Mouse (Mus musculus) CH12.LX (cell line): ENCODE data around the gene Cntn2. TPM values are rescaled to one million over a fixed set of nuclear protein-coding genes. Genes with fewer than 3 reads are reported as not detected.

Source experiments
- DNase-seq: peaks from one replicate; pipeline ENCODE4 v3.0.0-alpha.2; 2013; ENCODE audit errors: extremely low read depth
- H3K27ac ChIP-seq: 2 replicates; pipeline ENCODE4 v1.5.1; 2012; ENCODE audit warnings: low read depth, mild to moderate bottlenecking, control low read depth, moderate library complexity; ENCODE audit not compliant: insufficient read depth
- H3K27me3 ChIP-seq: replicated peaks from 2 replicates; pipeline ENCODE3; 2012; ENCODE audit warnings: inconsistent platforms
- H3K36me3 ChIP-seq, 2 experiments: replicated peaks in 1 of 2; 2 replicates each; pipeline versions ENCODE3 to v1.6.1; 2012; ENCODE audit warnings: inconsistent platforms in 1 of 2, low read length in 1 of 2, mild to moderate bottlenecking in 1 of 2, mixed read lengths in 1 of 2, moderate library complexity in 1 of 2; ENCODE audit not compliant: control insufficient read depth in 1 of 2, insufficient read depth in 1 of 2
- H3K4me1 ChIP-seq, 2 experiments: 2 replicates each; pipeline ENCODE4 v1.6.1; 2012; ENCODE audit warnings: inconsistent platforms in 1 of 2, moderate library complexity in 1 of 2; ENCODE audit not compliant: insufficient read depth in 2 of 2, control insufficient read depth in 1 of 2
- H3K4me2 ChIP-seq: 2 replicates; pipeline ENCODE4 v1.6.1; 2012; ENCODE audit warnings: low read depth, mild to moderate bottlenecking, control low read depth; ENCODE audit not compliant: poor library complexity, insufficient read depth, severe bottlenecking
- H3K4me3 ChIP-seq, 3 experiments: fragments of 150-350 bp in 1 of 3; sonication (generic) in 1 of 3; replicated peaks in 1 of 3; 2 replicates each; pipeline versions ENCODE3 to v1.5.1; 2011 to 2012; ENCODE audit warnings: low read depth in 2 of 3, low read length in 2 of 3, mild to moderate bottlenecking in 2 of 3, moderate library complexity in 2 of 3, control low read depth in 1 of 3, improper control_type of control experiment in 1 of 3, inconsistent platforms in 1 of 3, mixed read lengths in 1 of 3; ENCODE audit not compliant: poor library complexity in 1 of 3
- H3K79me2 ChIP-seq: replicated peaks from 2 replicates; pipeline ENCODE4 v1.6.1; 2012; ENCODE audit warnings: mild to moderate bottlenecking, moderate library complexity; ENCODE audit not compliant: control insufficient read depth, poor library complexity, insufficient read depth, severe bottlenecking; ENCODE audit errors: extremely low read depth
- H3K9ac ChIP-seq: 2 replicates; pipeline ENCODE4 v1.6.1; 2012; ENCODE audit warnings: low read depth, mild to moderate bottlenecking, control low read depth, moderate library complexity; ENCODE audit not compliant: insufficient read depth
- H3K9me3 ChIP-seq: replicated peaks from 2 replicates; pipeline ENCODE3; 2012; ENCODE audit warnings: low read length, inconsistent platforms, mixed read lengths
- BHLHE40 ChIP-seq: IDR thresholded peaks from 2 replicates; pipeline ENCODE4 v1.6.1; 2011; ENCODE audit warnings: mild to moderate bottlenecking, low read depth, low read length, improper control_type of control experiment
- CHD1 ChIP-seq: IDR thresholded peaks from 2 replicates; pipeline ENCODE4 v1.6.1; 2012; ENCODE audit warnings: low read depth, low read length, improper control_type of control experiment, inconsistent platforms
- CHD2 ChIP-seq: IDR thresholded peaks from 2 replicates; pipeline ENCODE4 v1.6.1; 2011; ENCODE audit warnings: low read length, improper control_type of control experiment
- CTCF ChIP-seq, 2 experiments: IDR thresholded peaks in 1 of 2; conservative IDR thresholded peaks in 1 of 2; 2 replicates each; pipeline ENCODE4 v1.5.1; 2011 to 2012; ENCODE audit warnings: low read depth in 2 of 2, low read length in 2 of 2, improper control_type of control experiment in 1 of 2, inconsistent platforms in 1 of 2, mild to moderate bottlenecking in 1 of 2, moderate library complexity in 1 of 2
- ELF1 ChIP-seq: IDR thresholded peaks from 2 replicates; pipeline ENCODE4 v1.6.1; 2014; ENCODE audit warnings: low read depth, mild to moderate bottlenecking, inconsistent platforms, low read length, improper control_type of control experiment
- IRF4 ChIP-seq: IDR thresholded peaks from 2 replicates; pipeline ENCODE4 v1.6.1; 2014; ENCODE audit warnings: low read depth, mild to moderate bottlenecking, inconsistent platforms, low read length, improper control_type of control experiment
- JUND ChIP-seq: conservative IDR thresholded peaks from 2 replicates; pipeline ENCODE4 v1.6.1; 2011; ENCODE audit warnings: low read depth, low read length, improper control_type of control experiment
- MAFK ChIP-seq: IDR thresholded peaks from 2 replicates; pipeline ENCODE4 v1.6.1; 2011; ENCODE audit warnings: low read length, improper control_type of control experiment; ENCODE audit not compliant: insufficient replicate concordance
- MAX ChIP-seq: IDR thresholded peaks from 2 replicates; pipeline ENCODE4 v1.6.1; 2011; ENCODE audit warnings: low read length, improper control_type of control experiment
- MAZ ChIP-seq: IDR thresholded peaks from 2 replicates; pipeline ENCODE4 v1.6.1; 2012; ENCODE audit warnings: low read depth, mild to moderate bottlenecking, inconsistent platforms, low read length, improper control_type of control experiment, moderate library complexity
- MEF2A ChIP-seq: IDR thresholded peaks from 2 replicates; pipeline ENCODE4 v1.6.1; 2014; ENCODE audit warnings: low read depth, mild to moderate bottlenecking, inconsistent platforms, low read length, improper control_type of control experiment, borderline replicate concordance
- MXI1 ChIP-seq: IDR thresholded peaks from 2 replicates; pipeline ENCODE4 v1.6.1; 2011; ENCODE audit warnings: mild to moderate bottlenecking, low read depth, low read length, improper control_type of control experiment
- NELFE ChIP-seq: IDR thresholded peaks from 2 replicates; pipeline ENCODE4 v1.6.1; 2011; ENCODE audit warnings: low read depth, low read length, improper control_type of control experiment
- NRF1 ChIP-seq: IDR thresholded peaks from 2 replicates; pipeline ENCODE4 v1.6.1; 2014; ENCODE audit warnings: low read depth, mild to moderate bottlenecking, inconsistent platforms, low read length, improper control_type of control experiment, moderate library complexity
- PAX5 ChIP-seq: IDR thresholded peaks from 2 replicates; pipeline ENCODE4 v1.6.1; 2012; ENCODE audit warnings: low read length, inconsistent platforms, mixed read lengths
- USF2 ChIP-seq: conservative IDR thresholded peaks from 2 replicates; pipeline ENCODE4 v1.6.1; 2011; ENCODE audit warnings: low read depth, low read length, improper control_type of control experiment
- ZC3H11A ChIP-seq: IDR thresholded peaks from 2 replicates; pipeline ENCODE4 v1.6.1; 2012; ENCODE audit warnings: low read depth, mild to moderate bottlenecking, inconsistent platforms, low read length, improper control_type of control experiment
- ZKSCAN1 ChIP-seq: IDR thresholded peaks from 2 replicates; pipeline ENCODE4 v1.6.1; 2012; ENCODE audit warnings: low read depth, inconsistent platforms, low read length, improper control_type of control experiment, borderline replicate concordance
- ZMIZ1 ChIP-seq: IDR thresholded peaks from 2 replicates; pipeline ENCODE4 v1.6.1; 2012; ENCODE audit warnings: low read depth, mild to moderate bottlenecking, inconsistent platforms, low read length, improper control_type of control experiment
- dilution Hi-C: fragments of 300-500 bp; cut with MboI; formaldehyde crosslinking; loops from 2 replicates; pipeline ENCODE4 v1.14.3; 2020; ENCODE audit warnings: low sequenced_read_pairs; ENCODE audit not compliant: extremely low pct_unique_long_range_greater_than_20kb, extremely low pct_ligation_motif_present
- in situ Hi-C: fragments of 300-500 bp; cut with MboI; formaldehyde crosslinking; loops from 3 replicates; pipeline ENCODE4 v1.14.3; 2019; ENCODE audit warnings: low sequenced_read_pairs, low pct_ligation_motif_present, low pct_unique_long_range_greater_than_20kb, mixed read lengths
- polyA plus RNA-seq: library from polyadenylated mRNA; unstranded; fragments of >175 nt; gene quantifications from 2 replicates; pipeline ENCODE4 v1.2.1, GENCODE M21; 2012; ENCODE audit warnings: low read depth; ENCODE audit not compliant: insufficient read length
- total RNA-seq, 2 experiments: library from RNA; depleted of rRNA; stranded (reverse); fragments of 300-350 nt in 1 of 2; fragments of >200 nt in 1 of 2; gene quantifications; 2 replicates each; pipeline ENCODE4 v1.2.3; 2012 to 2014

Cntn2 gene
- total and polyA plus RNA-seq, 3 experiments: 0.04 to 0.05 (median 0.04) TPM

DNA sequence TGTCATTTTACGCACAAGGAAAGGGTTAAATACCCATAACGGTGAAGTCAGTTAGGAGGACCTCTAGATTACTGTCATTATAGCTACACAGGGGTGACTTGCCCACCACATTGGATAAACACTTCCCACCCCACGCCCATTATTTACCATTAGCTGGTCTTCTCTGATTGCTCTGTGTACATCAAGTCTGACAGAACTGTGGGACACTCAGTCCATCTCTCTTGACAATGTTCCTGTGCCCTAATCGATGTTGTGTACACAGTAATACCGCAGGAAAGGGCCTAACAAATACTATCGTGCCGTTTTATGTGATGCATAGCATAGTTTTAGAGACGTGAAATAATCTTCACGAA lies 66.5 kb downstream of the Cntn2 start:
- in situ Hi-C loops: no loop called here
- H3K4me1 ChIP-seq: peaks cover 2 to 40% of the 10 kb centered on the region in 2 experiments; a peak in 2 of 4 replicates
- dilution Hi-C loops: no loop called here
- H3K36me3 ChIP-seq: peaks cover 0 to 17% of the 10 kb centered on the region in 2 experiments
- no peaks in the 10 kb centered on the region for H3K9me3 ChIP-seq
- TF ChIP-seq CHD1: 0 out of 2 replicates have a peak, but pooled peaks have one; percentile 61
- TF ChIP-seq MAZ: no peak
- no peak for TF ChIP-seq ZC3H11A
- TF ChIP-seq BHLHE40: 0 out of 2 replicates have a peak, but pooled peaks have one; percentile 25
- TF ChIP-seq MEF2A: no peak
- 0 out of 2 replicates have a peak, but pooled peaks have one; percentile 29 for TF ChIP-seq CHD2
- H3K9ac ChIP-seq: peak overlapping the region; percentile 90
- peak overlapping the region; percentile 90 for H3K4me2 ChIP-seq
- no peak overlapping the region for H3K27ac ChIP-seq
- H3K79me2 ChIP-seq: peaks cover 43% of the 10 kb centered on the region
- H3K4me3 ChIP-seq: peak overlapping the region; percentile 67 to 78 (median 69)
- H3K27me3 ChIP-seq: no peaks in the 10 kb centered on the region
- no peak for DNase-seq

- TF ChIP-seq ZC3H11A: no peak
- TF ChIP-seq MAX: no peak
- TF ChIP-seq CHD2: no peak
- no peak for TF ChIP-seq ZKSCAN1
- TF ChIP-seq MAZ: no peak
- no peak for TF ChIP-seq MXI1
- TF ChIP-seq ZMIZ1: no peak
- no peak for TF ChIP-seq PAX5
- no peak for TF ChIP-seq USF2
- no peak for TF ChIP-seq IRF4
- TF ChIP-seq ELF1: no peak
- TF ChIP-seq MAFK: no peak
- TF ChIP-seq NELFE: no peak
- no peak for TF ChIP-seq NRF1
- TF ChIP-seq CTCF (conservative IDR thresholded peaks at IDR 0.05 in 1 of 2, IDR thresholded peaks at IDR 0.05 in 1 of 2; ENCODE audit: low read depth in 2 of 2, low read length in 2 of 2): no peak
- no peak for TF ChIP-seq JUND
- Histone ChIP-seq H3K27ac (no peak overlapping the region), H3K27me3 (no peaks in the 10 kb centered on the region), H3K9ac (no peak overlapping the region), H3K79me2 (peaks cover 26% of the 10 kb centered on the region), H3K4me1 (peaks cover 2 to 28% of the 10 kb centered on the region in 2 experiments; a peak in 2 of 4 replicates), H3K36me3 (peaks cover 0 to 10% of the 10 kb centered on the region in 2 experiments), H3K4me2 (no peak overlapping the region), H3K4me3 (no peak overlapping the region), H3K9me3 (no peaks in the 10 kb centered on the region)
- in situ Hi-C loops: no loop called here
- dilution Hi-C loops: no loop called here
- no peak for DNase-seq
Measured at GRCm38 (mm10) chr1:132474496-132474895, 68.6 kb downstream of the Cntn2 start.
